Mouse (Mus musculus) cerebellum, adult 11 months (tissue): Measurements from ENCODE around the gene 2210016L21Rik.

Experiments
- DNase-seq: peaks from one replicate; pipeline ENCODE4 v3.0.0; 2022

Gene 2210016L21Rik

GRCm38 (mm10) chr5:114948891-114949290 is 6.9 kb downstream of the 2210016L21Rik start:
- peak; percentile 50 for DNase-seq

DNA sequence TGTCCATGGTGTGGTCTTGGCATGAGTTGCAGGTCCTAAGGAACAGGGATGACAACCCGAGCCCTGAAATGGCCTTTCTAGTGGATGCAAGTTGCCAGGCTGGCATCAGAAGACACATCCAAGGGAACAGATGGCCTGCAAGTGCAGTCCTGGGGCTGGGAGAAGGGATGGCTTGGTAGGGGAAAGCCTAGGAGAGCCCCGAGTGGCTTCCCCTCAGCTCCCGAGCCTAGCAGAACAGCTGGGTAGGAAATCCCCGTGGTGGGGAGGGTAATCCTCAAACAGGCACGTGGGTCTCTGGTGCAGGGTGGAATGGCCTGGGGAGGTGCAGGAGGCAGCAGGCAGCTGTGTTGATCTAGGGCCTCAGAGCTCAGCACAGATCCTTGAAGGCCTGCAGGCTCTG is 7.4 kb downstream of the 2210016L21Rik start:
- peak; percentile 46 for DNase-seq

GRCm38 (mm10) chr5:114949812-114950211 is 7.9 kb downstream of the 2210016L21Rik start:
- no peak for DNase-seq

- DNase-seq = no peak
These were observed 8.7 kb downstream of the 2210016L21Rik start for GRCm38 (mm10) chr5:114950669-114951068.

DNA sequence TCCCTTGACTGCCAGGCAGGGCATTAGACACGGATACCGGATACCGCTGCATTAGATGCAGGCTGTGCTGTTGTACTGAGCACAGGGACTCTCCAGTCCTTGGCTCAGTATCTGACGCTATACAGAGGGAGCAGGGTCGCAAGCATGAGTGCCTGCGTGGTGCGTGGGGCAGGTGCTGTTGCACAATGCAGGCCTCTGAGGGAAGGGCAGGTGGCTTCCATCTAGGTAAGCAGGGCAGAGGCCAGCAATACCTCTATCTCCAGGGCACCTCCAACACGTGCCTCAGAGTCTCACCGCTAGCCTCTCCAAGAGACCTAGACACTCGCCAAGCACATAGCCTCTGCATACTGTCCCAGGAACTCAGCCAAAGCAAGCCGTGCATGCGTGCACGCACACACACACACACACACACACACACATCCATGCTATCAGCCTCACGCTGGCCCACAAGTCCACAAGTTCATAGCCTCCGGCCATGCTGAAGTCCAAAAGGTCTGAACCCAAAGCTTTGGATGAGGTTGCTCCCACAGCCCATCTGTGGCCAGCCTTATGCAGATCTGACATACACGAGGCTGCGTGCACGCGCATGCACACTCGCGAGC is 9.4 kb downstream of the 2210016L21Rik start:
- DNase-seq = no peak

DNA sequence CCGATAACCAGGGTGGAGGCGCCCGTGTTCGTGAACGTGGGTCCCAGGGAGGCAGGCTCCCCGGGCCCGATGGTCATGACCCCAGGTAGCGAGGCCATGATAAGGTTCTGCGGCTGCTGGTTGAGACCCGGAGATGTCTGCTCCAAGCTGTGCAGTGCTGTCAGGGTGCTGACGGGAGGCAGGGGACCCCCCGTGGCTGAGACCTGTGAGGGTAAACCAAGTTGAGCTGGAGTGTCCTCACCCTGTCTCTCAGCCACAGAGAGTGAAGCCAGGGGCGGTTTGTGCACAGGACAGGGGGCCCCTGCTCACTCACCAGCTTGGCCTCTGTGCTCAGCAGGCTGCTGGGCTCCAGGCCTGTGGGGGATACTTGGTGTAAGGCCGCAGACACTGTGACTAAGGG is 11.4 kb downstream of the 2210016L21Rik start:
- no peak for DNase-seq

DNA sequence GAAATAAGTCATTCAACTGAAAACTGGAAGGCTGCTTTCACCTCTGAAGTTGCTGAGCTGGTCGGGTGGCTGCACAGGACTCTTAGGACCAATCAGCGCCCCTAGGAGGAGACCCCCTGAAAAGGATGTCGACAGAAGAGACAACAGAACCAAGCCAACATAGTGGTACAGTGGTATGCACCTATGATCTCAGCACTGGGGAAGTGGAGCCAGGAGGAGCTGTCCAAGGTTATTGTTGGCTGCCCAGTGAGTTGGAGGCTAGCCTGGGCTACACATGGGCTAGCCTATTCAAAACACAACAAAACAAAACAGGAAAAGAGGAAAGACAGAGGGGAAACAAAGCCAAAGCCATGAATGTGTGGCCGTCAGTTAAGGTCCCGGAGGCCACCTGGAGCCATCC is 16.1 kb downstream of the 2210016L21Rik start:
- no peak for DNase-seq

- DNase-seq = no peak
These were observed 19.8 kb downstream of the 2210016L21Rik start for GRCm38 (mm10) chr5:114961590-114962360.

GRCm38 (mm10) chr5:114964315-114964966 is 22.5 kb downstream of the 2210016L21Rik start:
- DNase-seq = no peak

DNA sequence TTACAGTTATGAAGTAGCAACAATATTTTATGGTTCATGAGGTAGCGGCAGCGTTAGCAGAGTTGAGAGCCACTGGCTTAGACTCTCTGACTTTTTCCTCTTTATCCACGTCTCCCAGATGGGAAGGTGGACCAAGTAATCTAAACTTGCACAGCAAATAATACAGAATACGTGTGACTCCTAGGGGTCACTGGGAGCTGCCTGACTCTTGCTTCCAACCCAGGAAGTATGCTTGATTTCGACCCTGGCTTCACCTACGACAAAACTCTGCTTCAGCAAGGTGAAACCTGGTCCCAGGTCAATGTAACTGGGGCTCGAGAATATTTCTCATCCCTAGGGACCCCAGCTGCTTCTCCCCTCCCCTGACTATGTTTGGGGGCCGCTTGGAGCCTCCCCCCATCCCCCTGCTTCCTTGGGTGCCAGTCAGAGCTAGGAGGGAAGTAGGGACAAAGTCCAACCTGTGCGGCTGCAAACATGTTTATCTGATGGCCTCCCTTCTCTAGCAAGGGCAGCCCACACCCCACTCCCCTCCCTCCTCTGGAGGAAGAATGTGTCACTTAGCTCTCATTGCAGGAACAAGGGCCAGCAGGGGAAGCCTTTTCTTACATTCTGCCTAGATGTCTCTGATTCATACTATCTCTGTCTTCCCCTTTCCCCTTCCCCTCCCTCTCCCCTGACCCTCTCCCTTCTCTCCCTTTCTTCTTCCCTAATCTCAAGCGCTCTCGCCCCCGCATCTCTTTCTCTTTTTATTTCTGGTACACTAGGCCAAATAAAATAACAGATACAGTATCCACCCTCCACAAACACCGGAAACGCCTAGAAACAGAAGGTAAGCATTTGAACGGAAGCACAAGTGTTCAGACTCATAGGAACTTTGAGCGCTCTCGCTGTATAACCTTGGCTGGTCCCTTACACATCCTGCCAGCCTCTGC is 23.3 kb downstream of the 2210016L21Rik start:
- DNase-seq = no peak

GRCm38 (mm10) chr5:114967523-114968268 is 25.7 kb downstream of the 2210016L21Rik start:
- DNase-seq = no peak

DNA sequence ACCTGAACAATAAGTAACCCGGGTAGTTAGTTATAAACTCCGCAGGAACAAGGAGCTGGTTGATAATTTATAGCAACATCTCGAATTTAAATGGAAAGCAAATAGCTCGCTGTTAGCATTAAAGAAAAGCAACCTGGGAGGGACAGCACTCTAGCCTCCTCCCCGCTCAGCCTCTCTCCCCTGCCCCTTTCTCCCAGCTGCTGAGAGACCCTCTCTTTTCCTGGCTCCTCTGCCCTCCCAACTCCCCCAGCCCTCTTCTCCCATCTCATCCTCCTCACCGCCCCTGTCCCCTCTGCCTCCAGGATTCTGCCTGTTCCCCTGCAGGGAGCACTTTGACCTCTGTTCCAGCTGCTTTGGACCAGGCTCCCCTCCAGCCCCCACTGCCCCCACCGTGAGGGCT is 26.7 kb downstream of the 2210016L21Rik start:
- no peak for DNase-seq

- DNase-seq = no peak
These were observed 27.1 kb downstream of the 2210016L21Rik start for GRCm38 (mm10) chr5:114969064-114969463.

GRCm38 (mm10) chr5:114969609-114970215 is 27.8 kb downstream of the 2210016L21Rik start:
- no peak for DNase-seq

GRCm38 (mm10) chr5:114970824-114971227 is 28.9 kb downstream of the 2210016L21Rik start, which contains the start of gene Hnf1a:
TSS of gene Hnf1a (minus strand) at chr5:114971094.
- DNase-seq = no peak

DNA sequence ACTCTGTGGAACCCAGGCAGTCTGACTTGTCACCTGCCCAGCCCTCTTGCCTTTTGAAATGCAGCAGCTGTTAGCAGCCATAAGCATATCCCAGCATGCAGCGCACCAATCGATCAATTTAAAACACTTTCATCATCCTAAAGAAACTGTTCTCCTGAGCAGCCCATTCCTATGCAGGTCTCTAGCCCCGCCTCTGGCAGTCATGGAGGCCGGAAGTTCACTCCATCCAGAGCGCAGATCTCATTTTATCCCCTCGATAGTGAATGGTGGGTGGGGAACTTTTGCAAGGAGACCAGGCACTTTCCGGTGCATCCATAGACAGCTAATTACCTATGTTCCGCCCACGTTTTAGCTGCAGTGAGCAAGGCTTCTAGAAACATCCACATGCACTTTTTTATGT is 30.2 kb downstream of the 2210016L21Rik start:
- DNase-seq = no peak

GRCm38 (mm10) chr5:114973131-114973530 is 31.2 kb downstream of the 2210016L21Rik start:
- DNase-seq = no peak

DNA sequence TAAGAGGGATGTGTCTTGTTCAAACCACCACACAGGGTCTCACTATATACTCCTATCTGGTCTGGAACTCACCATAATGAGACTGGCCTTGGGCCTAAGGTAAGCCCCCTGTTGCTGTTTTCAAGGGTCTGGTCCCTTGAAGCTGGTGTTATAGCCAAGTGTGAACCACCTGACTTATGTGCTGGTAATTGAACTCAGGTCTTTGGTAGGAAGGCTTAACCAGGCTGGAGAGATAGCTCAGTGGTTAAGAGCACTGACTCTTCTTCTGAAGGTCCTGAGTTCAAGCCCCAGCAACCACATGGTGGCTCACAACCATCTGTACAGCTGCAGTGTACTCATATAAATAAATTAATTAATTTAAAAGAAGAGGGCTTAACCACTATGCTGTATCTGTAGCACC is 35.0 kb downstream of the 2210016L21Rik start:
- DNase-seq = no peak

DNA sequence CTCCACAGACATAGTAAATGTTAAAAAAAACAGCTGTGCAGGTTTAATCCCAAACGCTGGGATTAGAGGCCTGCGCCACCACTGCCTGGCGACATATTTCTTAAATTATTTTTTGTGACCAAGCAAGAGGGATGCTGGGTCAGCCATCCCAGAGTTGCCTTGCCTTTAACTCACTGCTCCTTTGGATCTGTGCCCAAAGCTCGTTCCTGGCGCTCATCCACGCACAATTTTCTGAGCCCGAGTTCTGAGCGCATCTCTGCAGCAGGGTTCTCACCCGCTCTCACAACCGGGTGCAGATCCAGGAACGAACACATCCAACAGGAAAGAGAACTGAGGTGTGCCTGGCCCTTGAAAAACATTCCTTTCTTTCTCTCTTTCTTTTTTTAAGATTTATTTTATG is 36.5 kb downstream of the 2210016L21Rik start:
- peak; percentile 26 for DNase-seq

DNA sequence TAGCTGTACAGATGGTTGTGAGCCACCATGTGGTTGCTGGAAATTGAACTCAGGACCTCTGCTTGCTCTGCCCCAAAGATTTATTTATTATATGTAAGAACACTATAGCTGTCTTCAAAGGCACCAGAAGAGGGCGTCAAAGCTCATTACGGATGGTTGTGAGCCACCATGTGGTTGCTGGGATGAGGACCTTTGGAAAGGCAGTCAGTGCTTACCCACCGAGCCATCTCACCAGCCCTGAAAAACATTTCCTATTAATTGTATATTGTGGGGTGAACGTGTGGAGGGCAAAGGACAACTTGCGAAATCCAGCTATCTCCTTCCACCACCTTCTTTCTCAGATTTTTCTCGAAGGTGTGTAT is 36.9 kb downstream of the 2210016L21Rik start:
- no peak for DNase-seq

DNA sequence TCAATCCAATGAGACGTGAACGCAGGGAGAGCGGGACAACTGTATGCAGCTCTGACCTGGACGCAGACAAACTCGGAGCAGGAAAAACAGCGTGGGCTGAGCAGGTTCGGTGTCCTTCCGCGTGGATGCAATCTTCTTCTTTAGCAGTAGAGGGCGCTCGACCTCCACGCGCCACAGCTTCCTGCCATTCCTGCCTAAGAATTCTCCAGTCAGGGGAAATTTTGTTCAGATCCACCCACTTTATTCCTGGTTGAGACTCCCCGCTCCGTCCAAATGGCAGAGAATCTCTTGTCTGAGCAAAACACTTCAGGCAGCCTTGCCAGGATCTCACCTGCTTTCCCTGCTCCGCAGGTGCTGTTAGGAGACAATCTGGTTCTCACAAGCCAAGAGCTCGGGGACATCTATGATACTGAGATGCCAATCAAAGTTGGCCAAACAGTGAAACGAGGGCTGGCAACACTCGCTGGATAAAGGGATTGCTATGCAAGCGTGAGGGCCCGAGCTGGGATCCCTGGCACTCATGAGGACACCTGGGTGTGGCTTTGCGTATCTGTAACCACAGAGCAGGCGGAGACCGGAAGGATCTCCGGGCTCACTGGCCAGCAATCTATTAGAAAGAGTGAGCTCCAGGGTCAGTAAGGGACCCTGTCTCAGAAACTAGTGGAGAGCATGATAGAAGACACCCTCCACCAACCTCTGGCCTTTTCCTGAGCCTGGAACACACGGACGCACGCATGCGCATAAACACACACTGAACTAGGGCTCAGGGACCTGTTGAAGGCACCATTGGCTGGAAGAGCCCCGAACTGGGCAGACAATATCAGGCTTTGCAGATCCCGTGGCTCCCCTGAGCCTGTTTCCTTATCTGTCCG is 37.5 kb downstream of the 2210016L21Rik start:
- DNase-seq = peak; percentile 76
